Mouse (Mus musculus): Measurements from ENCODE around the gene Cog7. TPM values are rescaled to one million over a fixed set of nuclear protein-coding genes. Genes with fewer than 3 reads are reported as not detected.
A peak's percentile ranks its signal among the peaks of the same experiment; 100 is the strongest.

The Cog7 gene
- polyA plus RNA-seq, 1 experiment from 2014 or later = 27.3 TPM

DNA sequence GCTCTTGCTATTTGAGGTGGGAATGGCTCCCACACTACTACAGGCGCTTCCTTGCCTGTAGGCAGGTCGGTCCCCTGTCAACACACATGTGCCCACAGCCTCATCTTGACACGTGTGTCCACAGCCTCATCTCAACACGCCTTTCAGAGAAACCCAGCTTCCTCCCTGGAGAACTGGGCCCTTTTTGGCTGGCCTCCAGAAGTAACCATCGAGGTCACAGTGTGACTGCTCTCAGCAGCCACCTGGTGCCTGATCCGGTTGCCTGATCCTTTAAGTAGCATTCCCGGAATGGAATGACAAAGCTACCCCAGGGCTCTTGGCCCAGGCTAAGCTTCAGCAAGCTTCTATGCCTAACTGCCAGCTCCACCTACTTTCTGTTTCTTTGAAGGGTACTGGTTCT lies 50.3 kb downstream of the Cog7 start:
- Histone ChIP-seq H3K36me3 (peaks cover 10% of the 10 kb centered on the region), H3K9ac (no peak overlapping the region), H3K4me2 (no peak overlapping the region), H3K4me3 (no peak overlapping the region), H3K27me3 (no peaks in the 10 kb centered on the region), H3K4me1 (peaks cover 20% of the 10 kb centered on the region), H3K27ac (no peak overlapping the region; the same call in 1 of the 2 replicates), H3K9me3 (no peaks in the 10 kb centered on the region)
- no peak for ATAC-seq (ENCODE audit: borderline replicate concordance, extremely low read depth, low FRiP score, low TSS enrichment)
- WGBS = 48% methylated on average over 7 of the region's 7 CpGs

DNA sequence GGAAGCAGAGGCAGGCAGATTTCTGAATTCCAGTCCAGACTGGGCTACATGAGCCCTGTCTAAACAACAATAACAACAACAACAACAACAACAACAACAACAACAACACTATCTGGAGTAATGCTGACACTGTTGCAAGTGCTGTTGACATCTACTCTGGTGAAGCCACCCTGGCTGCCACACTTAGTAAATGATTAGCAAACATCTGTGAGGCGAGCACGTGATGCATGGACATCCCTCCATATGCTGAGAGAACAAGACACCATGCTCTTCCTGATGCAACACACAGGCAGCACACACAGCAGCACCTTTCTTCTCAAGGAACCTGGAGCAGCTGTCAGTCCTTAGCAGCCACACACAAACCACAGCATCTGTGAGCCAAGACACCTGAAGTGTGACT lies 53.6 kb downstream of the Cog7 start:
- H3K4me2 ChIP-seq = no peak overlapping the region
- H3K36me3 ChIP-seq = peaks cover 10% of the 10 kb centered on the region

DNA sequence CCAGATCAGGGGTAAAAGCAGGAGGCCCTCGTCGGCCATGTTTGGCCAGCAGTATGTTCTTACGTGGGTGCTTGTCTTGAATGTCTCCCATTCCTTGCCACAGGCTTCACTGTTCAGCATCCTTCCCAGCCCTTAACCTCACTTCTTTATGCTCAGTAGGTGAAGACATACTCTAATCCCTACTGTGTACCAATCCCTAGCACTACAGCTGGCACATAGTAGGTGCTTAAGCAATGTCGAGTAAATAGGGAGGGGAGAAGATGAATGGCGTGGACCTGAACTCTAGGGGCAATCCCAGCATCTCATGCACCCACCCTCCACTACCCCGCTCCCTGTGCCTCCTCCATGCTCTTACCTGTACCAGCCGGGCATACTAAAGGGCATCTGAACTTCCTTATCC lies 57.1 kb downstream of the Cog7 start:
- ATAC-seq (ENCODE audit: borderline replicate concordance, extremely low read depth, low FRiP score, low TSS enrichment) = no peak
- H3K4me3 ChIP-seq = no peak overlapping the region
- no peak overlapping the region for H3K9ac ChIP-seq
- H3K27ac ChIP-seq = no peak overlapping the region
- H3K4me2 ChIP-seq = no peak overlapping the region
- H3K36me3 ChIP-seq = peaks cover 10% of the 10 kb centered on the region; the same call in 1 of the 2 replicates
- H3K4me1 ChIP-seq = no peaks in the 10 kb centered on the region
- H3K27me3 ChIP-seq = no peaks in the 10 kb centered on the region
- 87% methylated on average over 7 of the region's 7 CpGs for WGBS
- H3K9me3 ChIP-seq = no peaks in the 10 kb centered on the region

More for the DNA sequence above, 53.6 kb downstream of the Cog7 start:
- no peaks in the 10 kb centered on the region for H3K27me3 ChIP-seq
- 0 out of 2 replicates have a peak, but pooled peaks cover 11% of the 10 kb centered on the region for H3K4me1 ChIP-seq
- H3K4me3 ChIP-seq = no peak overlapping the region
- 92% methylated on average over 2 of the region's 2 CpGs for WGBS
- ATAC-seq (ENCODE audit: borderline replicate concordance, extremely low read depth, low FRiP score, low TSS enrichment) = no peak
- H3K27ac ChIP-seq = no peak overlapping the region
- no peaks in the 10 kb centered on the region for H3K9me3 ChIP-seq
- H3K9ac ChIP-seq = no peak overlapping the region

DNA sequence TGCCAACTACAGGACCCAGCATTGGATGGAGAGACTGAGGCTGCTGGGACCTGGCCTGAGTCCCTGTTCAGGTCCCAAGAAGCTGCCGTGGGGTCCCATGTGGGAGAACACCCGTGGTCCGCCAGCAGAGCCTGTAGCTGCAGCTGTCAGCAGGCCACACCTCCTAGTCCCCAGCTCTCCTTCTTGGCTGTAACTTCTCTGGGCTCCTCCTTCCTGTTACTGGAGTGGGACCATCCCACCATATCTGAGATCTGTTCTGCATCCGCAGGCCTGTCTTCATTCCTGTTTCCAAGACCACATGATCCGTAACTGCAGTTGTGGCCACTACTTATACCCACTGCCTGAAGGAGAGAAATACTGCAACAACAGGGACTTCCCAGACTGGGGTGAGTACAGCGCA lies 67.6 kb downstream of the Cog7 start:
- ATAC-seq (ENCODE audit: borderline replicate concordance, extremely low read depth, low FRiP score, low TSS enrichment) = no peak
- 68% methylated on average over 6 of the region's 6 CpGs for WGBS

GRCm38 (mm10) chr7:121912250-121912649 lies 69.3 kb downstream of the Cog7 start:
- H3K9ac ChIP-seq = no peak overlapping the region
- H3K9me3 ChIP-seq = no peaks in the 10 kb centered on the region
- no peak overlapping the region for H3K4me2 ChIP-seq
- WGBS = 69% methylated on average over 8 of the region's 8 CpGs
- H3K36me3 ChIP-seq = no peaks in the 10 kb centered on the region
- H3K27ac ChIP-seq = no peak overlapping the region
- H3K4me1 ChIP-seq = peaks cover 8% of the 10 kb centered on the region; the same call in 1 of the 2 replicates
- no peaks in the 10 kb centered on the region for H3K27me3 ChIP-seq
- H3K4me3 ChIP-seq = no peak overlapping the region
- ATAC-seq (ENCODE audit: borderline replicate concordance, extremely low read depth, low FRiP score, low TSS enrichment) = no peak

More for the DNA sequence above, 67.6 kb downstream of the Cog7 start:
- H3K27ac ChIP-seq = no peak overlapping the region
- H3K9ac ChIP-seq = no peak overlapping the region
- H3K27me3 ChIP-seq = no peaks in the 10 kb centered on the region
- H3K4me2 ChIP-seq = no peak overlapping the region
- H3K4me3 ChIP-seq = no peak overlapping the region
- no peaks in the 10 kb centered on the region for H3K9me3 ChIP-seq
- H3K36me3 ChIP-seq = no peaks in the 10 kb centered on the region
- no peaks in the 10 kb centered on the region for H3K4me1 ChIP-seq

GRCm38 (mm10) chr7:121906879-121907278 lies 74.6 kb downstream of the Cog7 start:
- Histone ChIP-seq H3K9ac (no peak overlapping the region), H3K9me3 (no peaks in the 10 kb centered on the region), H3K36me3 (no peaks in the 10 kb centered on the region), H3K27me3 (no peaks in the 10 kb centered on the region), H3K27ac (no peak overlapping the region), H3K4me3 (no peak overlapping the region), H3K4me2 (no peak overlapping the region), H3K4me1 (peaks cover 14% of the 10 kb centered on the region; the same call in 1 of the 2 replicates)
- ATAC-seq (ENCODE audit: borderline replicate concordance, extremely low read depth, low FRiP score, low TSS enrichment) = 0 out of 2 replicates have a peak, but pooled peaks have one; percentile 16
- 42% methylated on average over 4 of the region's 4 CpGs for WGBS

DNA sequence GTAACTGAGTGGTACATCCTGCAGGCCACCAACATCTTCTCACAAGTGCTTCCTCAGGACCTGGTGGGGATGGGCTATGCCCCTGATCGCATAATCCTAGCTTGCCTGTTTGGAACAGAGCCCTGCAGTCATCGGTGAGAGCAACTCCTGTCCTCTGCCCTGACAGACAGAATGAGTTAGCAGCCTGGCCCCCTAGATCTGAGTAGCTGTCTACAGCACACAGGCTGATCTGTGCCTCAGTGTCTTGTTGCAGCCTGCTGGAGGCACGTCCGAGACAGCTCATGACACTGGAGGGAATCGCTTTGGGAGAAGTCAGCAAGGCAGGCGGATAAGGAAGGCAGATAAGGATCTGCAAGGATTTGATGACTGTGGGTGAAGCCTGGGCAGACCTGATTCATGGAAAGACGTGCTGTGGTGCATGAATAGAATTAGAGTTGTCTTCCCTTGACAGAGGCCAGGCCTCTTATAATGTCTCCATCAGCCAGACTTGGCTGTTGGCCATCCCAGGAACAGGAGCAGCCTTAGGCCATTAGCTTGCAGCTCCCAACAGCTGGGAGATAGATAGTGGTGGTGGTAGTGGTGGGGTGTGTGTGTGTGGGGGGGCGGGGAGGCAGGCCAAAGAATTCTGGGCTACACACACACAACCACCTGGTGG lies 78.6 kb downstream of the Cog7 start:
- H3K4me1 ChIP-seq = peaks cover 12% of the 10 kb centered on the region; the same call in 1 of the 2 replicates
- H3K36me3 ChIP-seq = no peaks in the 10 kb centered on the region
- WGBS = 35% methylated on average over 8 of the region's 8 CpGs
- peak; percentile 49; the same call in 1 of the 2 replicates for ATAC-seq (ENCODE audit: borderline replicate concordance, extremely low read depth, low FRiP score, low TSS enrichment)
- H3K27ac ChIP-seq = no peak overlapping the region
- H3K4me3 ChIP-seq = no peak overlapping the region
- no peak overlapping the region for H3K4me2 ChIP-seq
- no peaks in the 10 kb centered on the region for H3K27me3 ChIP-seq
- no peaks in the 10 kb centered on the region for H3K9me3 ChIP-seq
- H3K9ac ChIP-seq = no peak overlapping the region

GRCm38 (mm10) chr7:121899940-121900339 lies 81.6 kb downstream of the Cog7 start:
- Histone ChIP-seq H3K4me2 (peak overlapping the region; percentile 13; the same call in 1 of the 2 replicates), H3K27ac (no peak overlapping the region), H3K36me3 (no peaks in the 10 kb centered on the region), H3K4me1 (0 out of 2 replicates have a peak, but pooled peaks cover 3% of the 10 kb centered on the region), H3K4me3 (no peak overlapping the region), H3K9me3 (no peaks in the 10 kb centered on the region), H3K9ac (no peak overlapping the region), H3K27me3 (no peaks in the 10 kb centered on the region)
- 21% methylated on average over 7 of the region's 7 CpGs for WGBS
- ATAC-seq (ENCODE audit: borderline replicate concordance, extremely low read depth, low FRiP score, low TSS enrichment) = no peak

DNA sequence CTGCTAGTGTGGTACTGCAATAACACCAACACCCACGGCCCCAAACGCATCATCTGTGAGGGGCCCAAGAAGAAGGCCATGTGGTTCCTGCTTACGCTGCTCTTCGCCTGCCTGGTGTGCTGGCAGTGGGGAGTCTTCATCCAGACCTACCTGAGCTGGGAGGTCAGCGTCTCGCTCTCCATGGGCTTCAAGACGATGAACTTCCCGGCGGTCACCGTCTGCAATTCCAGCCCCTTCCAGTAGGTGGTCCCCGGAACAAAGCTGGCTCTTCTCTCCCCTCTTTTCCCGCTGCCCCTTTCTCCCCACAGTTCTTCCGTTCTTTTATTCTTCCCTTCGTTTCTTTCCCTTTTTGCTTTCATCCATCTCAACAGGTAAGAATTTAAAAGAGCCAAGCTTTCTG lies 82.2 kb downstream of the Cog7 start:
- Histone ChIP-seq H3K27ac (no peak overlapping the region), H3K27me3 (no peaks in the 10 kb centered on the region), H3K4me1 (0 out of 2 replicates have a peak, but pooled peaks cover 3% of the 10 kb centered on the region), H3K4me3 (no peak overlapping the region), H3K4me2 (peak overlapping the region; percentile 13; the same call in 1 of the 2 replicates), H3K9ac (no peak overlapping the region), H3K9me3 (no peaks in the 10 kb centered on the region), H3K36me3 (no peaks in the 10 kb centered on the region)
- no peak for ATAC-seq (ENCODE audit: borderline replicate concordance, extremely low read depth, low FRiP score, low TSS enrichment)
- 5% methylated on average over 14 of the region's 14 CpGs for WGBS

DNA sequence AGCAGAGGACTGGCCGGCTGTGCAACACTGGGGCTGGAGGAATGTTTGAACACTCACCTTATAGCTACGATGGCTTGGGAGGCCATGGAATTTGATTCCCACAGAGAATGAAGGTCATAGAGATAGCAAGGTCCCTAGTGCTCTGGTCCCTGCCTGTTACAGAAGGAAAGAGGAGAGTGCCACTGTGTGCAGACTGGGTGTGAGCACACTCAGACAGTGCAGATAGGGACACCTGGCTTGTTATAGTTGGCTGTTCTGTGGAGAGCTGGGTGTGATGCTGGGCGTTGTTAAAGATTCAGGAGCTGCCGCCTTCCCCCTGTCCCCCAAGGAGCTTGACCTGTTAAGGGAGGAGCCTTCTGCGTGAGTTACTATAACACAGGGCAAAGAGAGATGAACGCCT lies 84.8 kb downstream of the Cog7 start:
- no peak for ATAC-seq (ENCODE audit: borderline replicate concordance, extremely low read depth, low FRiP score, low TSS enrichment)
- no peaks in the 10 kb centered on the region for H3K4me1 ChIP-seq
- no peaks in the 10 kb centered on the region for H3K36me3 ChIP-seq
- H3K9ac ChIP-seq = no peak overlapping the region
- no peak overlapping the region for H3K27ac ChIP-seq
- no peak overlapping the region for H3K4me3 ChIP-seq
- H3K4me2 ChIP-seq = no peak overlapping the region
- 44% methylated on average over 6 of the region's 6 CpGs for WGBS
- H3K27me3 ChIP-seq = no peaks in the 10 kb centered on the region
- no peaks in the 10 kb centered on the region for H3K9me3 ChIP-seq

GRCm38 (mm10) chr7:121890636-121891360 lies 90.7 kb downstream of the Cog7 start:
- H3K9ac ChIP-seq = no peak overlapping the region
- no peak overlapping the region for H3K4me2 ChIP-seq
- ATAC-seq (ENCODE audit: borderline replicate concordance, extremely low read depth, low FRiP score, low TSS enrichment) = no peak
- H3K27ac ChIP-seq = no peak overlapping the region
- 84% methylated on average over 13 of the region's 13 CpGs for WGBS
- H3K4me1 ChIP-seq = no peaks in the 10 kb centered on the region
- H3K27me3 ChIP-seq = no peaks in the 10 kb centered on the region
- H3K9me3 ChIP-seq = no peaks in the 10 kb centered on the region
- no peak overlapping the region for H3K4me3 ChIP-seq
- no peaks in the 10 kb centered on the region for H3K36me3 ChIP-seq

DNA sequence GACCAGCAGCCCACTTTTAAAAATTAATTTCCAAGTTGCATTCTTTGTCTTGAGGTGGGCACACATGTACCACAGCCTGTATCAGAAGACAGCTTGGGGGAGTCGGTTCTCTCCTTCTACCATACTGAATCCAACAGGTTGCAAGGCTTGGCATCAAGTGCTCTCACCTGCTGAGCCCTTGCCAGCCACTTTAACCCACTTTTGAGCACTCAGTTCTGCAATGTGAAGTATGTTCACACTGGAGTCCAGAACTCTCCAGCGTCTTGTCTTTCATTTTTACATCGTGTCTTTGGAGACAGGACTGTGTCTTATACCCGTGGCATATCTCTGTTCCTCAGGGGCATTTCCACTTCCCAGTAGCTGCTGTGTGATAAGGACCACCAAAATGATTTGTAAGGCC lies 101.3 kb downstream of the Cog7 start:
- H3K4me2 ChIP-seq = peak overlapping the region; percentile 9; the same call in 1 of the 2 replicates
- peak; percentile 39; the same call in 1 of the 2 replicates for ATAC-seq (ENCODE audit: borderline replicate concordance, extremely low read depth, low FRiP score, low TSS enrichment)
- peak overlapping the region; percentile 67 for H3K27ac ChIP-seq
- H3K4me1 ChIP-seq = no peaks in the 10 kb centered on the region
- no peaks in the 10 kb centered on the region for H3K27me3 ChIP-seq
- H3K36me3 ChIP-seq = no peaks in the 10 kb centered on the region
- H3K9me3 ChIP-seq = no peaks in the 10 kb centered on the region
- no peak overlapping the region for H3K9ac ChIP-seq
- 53% methylated on average over 4 of the region's 4 CpGs for WGBS
- no peak overlapping the region for H3K4me3 ChIP-seq

Measured in lung, embryonic 15.5 days (tissue).